10 mouse cellular contexts compared by ENCODE assay signal in the genomic region with DNA sequence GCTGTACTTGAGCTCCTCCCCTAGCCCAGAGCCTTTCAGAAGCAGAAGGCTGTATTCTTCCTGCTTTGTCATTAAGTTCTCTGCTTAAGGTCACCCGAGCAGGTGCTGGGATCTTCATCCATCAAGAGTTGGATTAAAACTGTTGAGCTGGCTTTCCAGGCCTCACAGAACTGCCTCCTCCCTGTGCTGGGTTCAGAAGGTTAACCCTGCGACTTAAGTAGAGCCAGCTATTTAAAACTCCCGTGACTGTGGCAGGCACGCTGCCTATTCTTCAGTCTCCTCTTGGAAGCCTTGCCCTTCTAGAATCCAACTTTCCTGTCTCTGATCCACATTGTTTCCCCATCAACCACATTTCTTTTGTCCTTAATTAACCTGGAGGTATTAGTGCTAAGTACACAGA.
A peak's percentile ranks its signal among the peaks of the same experiment; 100 is the strongest.
DNase-seq lines count a peak whose midpoint lies in the region.
"Had no signal": no experiment of that assay in that cellular context is flagged by ENCODE, and none has a peak within 500 bp of the region (broad histone marks: within the 10 kb centered on the region; RNA-seq: fewer than 3 reads in every experiment).

No protein-coding gene starts in this region.

- peak; percentile 91 for DNase-seq in heart, adult 11 months
- no peak for DNase-seq in heart, postnatal 4 days
- peak; percentile 30 for DNase-seq in forelimb bud, embryonic 11.5 days (ENCODE audit: low read depth, low spot score)
- peak; percentile 11 to 15 for DNase-seq in heart, postnatal 36 days
- DNase-seq in retina, adult 2 months (ENCODE audit: low read depth, low spot score): peak; percentile 6
- no peak for DNase-seq in left cerebral cortex, adult 9 months (ENCODE audit: low spot score in 2 of 2)
- DNase-seq in lung, postnatal 36 days: no peak
- no peak for DNase-seq in right cerebral cortex, postnatal 36 days (ENCODE audit: low spot score in 2 of 2)
- DNase-seq: liver, embryonic 13.5 days; lung, postnatal 4 days had no signal

- intact Hi-C loops in heart, postnatal 36 days (cut with DNase I): no loop called here

Comparison
In these comparisons a context has a peak if more than half of its experiments do, and no peak if none do; other contexts are left out.
1. DNase-seq: peak in heart, adult 11 months (single experiment), forelimb bud, embryonic 11.5 days (single experiment), heart, postnatal 36 days (2 of 2) and retina, adult 2 months (single experiment); none in heart, postnatal 4 days (single experiment), left cerebral cortex, adult 9 months (0 of 2), lung, postnatal 36 days (single experiment) and right cerebral cortex, postnatal 36 days (0 of 2).